Mouse (Mus musculus) gastrocnemius, postnatal 14 days (tissue): ENCODE measurements around the gene Mical2. TPM values are rescaled to one million over a fixed set of nuclear protein-coding genes. Genes with fewer than 3 reads are reported as not detected.

Experiments
- DNase-seq: peaks from one replicate; pipeline ENCODE4 v3.0.0; 2021; ENCODE audit warnings: mixed read lengths
- intact Hi-C: fragments of 180-260 bp; cut with DNase I; formaldehyde crosslinking; loops from one replicate; pipeline ENCODE4 v1.15.1; 2025; ENCODE audit warnings: low total_unique reads
- total RNA-seq, 2 experiments: library from RNA; stranded (reverse); gene quantifications; 2 replicates each; pipeline ENCODE4 v1.2.3; 2021

Mical2 gene
- total RNA-seq, 2 experiments from 2014 or later = 86.4 to 106 TPM

GRCm38 (mm10) chr7:112237868-112238267, 12.2 kb downstream of the Mical2 start:
- DNase-seq = no peak
- intact Hi-C loops = no loop called here

GRCm38 (mm10) chr7:112238768-112239728, 13.4 kb downstream of the Mical2 start:
- DNase-seq = no peak
- intact Hi-C loops = no loop called here

GRCm38 (mm10) chr7:112240748-112241147, 15.1 kb downstream of the Mical2 start:
- no peak for DNase-seq
- intact Hi-C loops = no loop called here

GRCm38 (mm10) chr7:112241211-112241944, 15.7 kb downstream of the Mical2 start:
- intact Hi-C loops = no loop called here
- DNase-seq = no peak

GRCm38 (mm10) chr7:112241945-112242329, 16.3 kb downstream of the Mical2 start:
- intact Hi-C loops = no loop called here
- no peak for DNase-seq

- intact Hi-C loops = no loop called here
- DNase-seq = no peak
Measured at GRCm38 (mm10) chr7:112242587-112242986, 16.9 kb downstream of the Mical2 start.

GRCm38 (mm10) chr7:112244071-112244470, 18.4 kb downstream of the Mical2 start:
- intact Hi-C loops = no loop called here
- no peak for DNase-seq

GRCm38 (mm10) chr7:112244683-112245082, 19.0 kb downstream of the Mical2 start:
- intact Hi-C loops = loop anchor here (5.0 kb wide), 1 partner anchor 38 kb away; no protein-coding TSS in a partner anchor
- DNase-seq = no peak

GRCm38 (mm10) chr7:112245839-112246438, 20.3 kb downstream of the Mical2 start:
- intact Hi-C loops = loop anchor here (5.0 kb wide), 1 partner anchor 36 kb away; no protein-coding TSS in a partner anchor
- no peak for DNase-seq

- no peak for DNase-seq
- intact Hi-C loops = loop anchor here (5.0 kb wide), 1 partner anchor 36 kb away; no protein-coding TSS in a partner anchor
Measured at GRCm38 (mm10) chr7:112246442-112246841, 20.8 kb downstream of the Mical2 start.

- no peak for DNase-seq
- intact Hi-C loops = loop anchor here (5.0 kb wide), 1 partner anchor 34 kb away; no protein-coding TSS in a partner anchor
Measured at GRCm38 (mm10) chr7:112247890-112248289, 22.2 kb downstream of the Mical2 start.

- DNase-seq = no peak
- intact Hi-C loops = loop anchor here (5.0 kb wide), 1 partner anchor 33 kb away; no protein-coding TSS in a partner anchor
Measured at GRCm38 (mm10) chr7:112249476-112249875, 23.8 kb downstream of the Mical2 start.

- intact Hi-C loops = no loop called here
- DNase-seq = no peak
Measured at GRCm38 (mm10) chr7:112252065-112252464, 26.4 kb downstream of the Mical2 start.

- no peak for DNase-seq
- intact Hi-C loops = no loop called here
Measured at GRCm38 (mm10) chr7:112254233-112254632, 28.6 kb downstream of the Mical2 start.

GRCm38 (mm10) chr7:112255248-112255866, 29.7 kb downstream of the Mical2 start:
- DNase-seq = no peak
- intact Hi-C loops = no loop called here

GRCm38 (mm10) chr7:112258338-112258903, 32.8 kb downstream of the Mical2 start:
- no peak for DNase-seq
- intact Hi-C loops = no loop called here

GRCm38 (mm10) chr7:112259286-112259685, 33.6 kb downstream of the Mical2 start:
- DNase-seq = no peak
- intact Hi-C loops = no loop called here

- intact Hi-C loops = no loop called here
Measured at GRCm38 (mm10) chr7:112261121-112261520, 35.5 kb downstream of the Mical2 start.

GRCm38 (mm10) chr7:112267266-112267665, 41.6 kb downstream of the Mical2 start:
- no peak for DNase-seq
- intact Hi-C loops = no loop called here

More at GRCm38 (mm10) chr7:112261121-112261520, 35.5 kb downstream of the Mical2 start:
- no peak for DNase-seq
